Mouse (Mus musculus) gastrocnemius, postnatal 14 days (tissue): ENCODE results near the gene Hecw2. TPM values are rescaled to one million over a fixed set of nuclear protein-coding genes. Genes with fewer than 3 reads are reported as not detected.
A peak's percentile ranks its signal among the peaks of the same experiment; 100 is the strongest.

ENCODE experiments used
- DNase-seq: peaks from one replicate; pipeline ENCODE4 v3.0.0; 2021; ENCODE audit warnings: mixed read lengths
- intact Hi-C: fragments of 180-260 bp; cut with DNase I; formaldehyde crosslinking; loops from one replicate; pipeline ENCODE4 v1.15.1; 2025; ENCODE audit warnings: low total_unique reads
- total RNA-seq, 2 experiments: library from RNA; stranded (reverse); gene quantifications; 2 replicates each; pipeline ENCODE4 v1.2.3; 2021

The Hecw2 gene
- total RNA-seq, 2 experiments from 2014 or later: 3.2 to 5.7 TPM

GRCm38 (mm10) chr1:53851334-53851733 is 343.6 kb downstream of the Hecw2 start:
- intact Hi-C loops: no loop called here
- DNase-seq: no peak

GRCm38 (mm10) chr1:53850891-53851290 is 344.1 kb downstream of the Hecw2 start:
- intact Hi-C loops: no loop called here
- DNase-seq: peak; percentile 6

- intact Hi-C loops: no loop called here
Observed at GRCm38 (mm10) chr1:53846665-53847237, 348.2 kb downstream of the Hecw2 start.

GRCm38 (mm10) chr1:53845854-53846253 is 349.1 kb downstream of the Hecw2 start:
- no peak for DNase-seq
- intact Hi-C loops: no loop called here

More at GRCm38 (mm10) chr1:53846665-53847237, 348.2 kb downstream of the Hecw2 start:
- DNase-seq: no peak

GRCm38 (mm10) chr1:53844914-53845612 is 349.9 kb downstream of the Hecw2 start:
- intact Hi-C loops: no loop called here
- no peak for DNase-seq

GRCm38 (mm10) chr1:53844122-53844913 is 350.6 kb downstream of the Hecw2 start:
- DNase-seq: no peak
- intact Hi-C loops: no loop called here

GRCm38 (mm10) chr1:53843051-53843450 is 351.9 kb downstream of the Hecw2 start:
- intact Hi-C loops: no loop called here

GRCm38 (mm10) chr1:53841080-53841479 is 353.9 kb downstream of the Hecw2 start:
- no peak for DNase-seq
- intact Hi-C loops: no loop called here

More at GRCm38 (mm10) chr1:53843051-53843450, 351.9 kb downstream of the Hecw2 start:
- DNase-seq: no peak

GRCm38 (mm10) chr1:53839392-53839791 is 355.6 kb downstream of the Hecw2 start:
- intact Hi-C loops: no loop called here
- DNase-seq: no peak

- DNase-seq: no peak
- intact Hi-C loops: no loop called here
Observed at GRCm38 (mm10) chr1:53838182-53838859, 356.6 kb downstream of the Hecw2 start.

- no peak for DNase-seq
- intact Hi-C loops: no loop called here
Observed at GRCm38 (mm10) chr1:53830286-53830685, 364.7 kb downstream of the Hecw2 start.

GRCm38 (mm10) chr1:53829089-53829488 is 365.9 kb downstream of the Hecw2 start:
- DNase-seq: peak; percentile 23
- intact Hi-C loops: no loop called here

- intact Hi-C loops: no loop called here
- no peak for DNase-seq
Observed at GRCm38 (mm10) chr1:53824446-53825337, 370.3 kb downstream of the Hecw2 start.

- intact Hi-C loops: no loop called here
- peak; percentile 8 for DNase-seq
Observed at GRCm38 (mm10) chr1:53823687-53824445, 371.1 kb downstream of the Hecw2 start.

- intact Hi-C loops: no loop called here
Observed at GRCm38 (mm10) chr1:53821983-53822382, 373.0 kb downstream of the Hecw2 start.

GRCm38 (mm10) chr1:53820041-53820632 is 374.8 kb downstream of the Hecw2 start:
- intact Hi-C loops: no loop called here

More at GRCm38 (mm10) chr1:53821983-53822382, 373.0 kb downstream of the Hecw2 start:
- DNase-seq: no peak

GRCm38 (mm10) chr1:53818072-53818862 is 376.7 kb downstream of the Hecw2 start:
- intact Hi-C loops: no loop called here
- DNase-seq: no peak

More at GRCm38 (mm10) chr1:53820041-53820632, 374.8 kb downstream of the Hecw2 start:
- DNase-seq: no peak
